Mouse (Mus musculus) adrenal gland, postnatal 4 days (tissue): Measurements from ENCODE around the gene Fmod. TPM values are rescaled to one million over a fixed set of nuclear protein-coding genes. Genes with fewer than 3 reads are reported as not detected.

Experiments used
- DNase-seq, 2 experiments: peaks; one replicate each; pipeline ENCODE4 v3.0.0; 2021 to 2022; ENCODE audit warnings: low spot score in 2 of 2, mixed read lengths in 2 of 2
- long read RNA-seq, 2 experiments: library from polyadenylated mRNA; stranded (forward); transcript quantifications; one replicate each; pipeline ENCODE4 v2.0.0; 2021
- total RNA-seq, 2 experiments: library from RNA; stranded (reverse); gene quantifications; 2 replicates each; pipeline ENCODE4 v1.2.3; 2021

The Fmod gene
- total RNA-seq: 10 to 100 TPM; 18.5 to 28.1 TPM
- long read RNA-seq, experiment 1, transcript Fmod-201 (3 exons, 3,120 nt): major isoform, 5 of 10 reads
- long read RNA-seq, experiment 1, partial matches to known transcripts: 5 of 10 reads
- long read RNA-seq, experiment 1, other reads (novel, unspliced or antisense): 0 of 10 reads
- long read RNA-seq, experiment 2, transcript Fmod-201 (3 exons, 3,120 nt): major isoform, 5 of 15 reads
- long read RNA-seq, experiment 2, partial matches to known transcripts: 10 of 15 reads
- long read RNA-seq, experiment 2, other reads (novel, unspliced or antisense): 0 of 15 reads

DNA sequence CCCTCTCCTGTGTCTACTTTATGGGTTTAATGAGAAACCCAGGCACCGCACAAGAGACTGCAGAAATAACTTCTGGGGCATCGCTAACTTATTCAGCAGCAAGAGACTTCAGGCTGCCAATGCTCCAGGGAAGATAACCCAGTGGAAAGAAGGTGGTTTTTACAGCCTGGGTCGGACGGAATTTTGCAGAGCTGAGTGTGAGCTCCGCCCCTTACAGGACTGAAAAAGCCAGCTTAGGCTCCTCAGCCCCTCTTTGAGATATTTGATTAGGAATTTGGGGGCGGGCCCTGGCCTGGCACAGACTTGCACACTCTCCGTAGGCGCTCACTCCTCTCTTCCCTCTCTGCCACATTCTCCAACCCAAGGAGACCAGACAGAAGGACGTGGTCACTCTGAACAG, at the start of gene Fmod:
Gene Fmod, plus strand, starts transcription at position 83 of the 400 bp plus-strand sequence.
- no peak for DNase-seq

DNA sequence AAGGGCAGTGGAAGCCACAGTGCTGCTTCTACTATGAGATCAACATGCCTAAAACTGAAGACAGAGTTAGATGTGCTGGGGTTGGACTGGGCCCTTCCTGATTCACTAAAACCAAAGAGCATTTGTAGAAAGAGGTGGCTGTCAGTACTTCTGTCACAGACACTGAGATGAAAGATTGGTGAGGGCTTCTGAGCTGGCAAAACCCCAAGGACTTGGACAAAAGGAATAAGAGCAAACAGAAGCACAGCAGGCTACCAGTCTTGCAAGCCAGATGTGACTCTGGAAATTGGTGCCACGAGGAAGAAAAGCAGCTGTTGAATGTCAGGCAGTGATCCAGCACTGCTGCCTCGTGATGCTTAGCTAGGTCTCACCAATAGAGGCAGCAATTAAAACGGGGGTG, 48.2 kb upstream of the Fmod start:
- no peak for DNase-seq

DNA sequence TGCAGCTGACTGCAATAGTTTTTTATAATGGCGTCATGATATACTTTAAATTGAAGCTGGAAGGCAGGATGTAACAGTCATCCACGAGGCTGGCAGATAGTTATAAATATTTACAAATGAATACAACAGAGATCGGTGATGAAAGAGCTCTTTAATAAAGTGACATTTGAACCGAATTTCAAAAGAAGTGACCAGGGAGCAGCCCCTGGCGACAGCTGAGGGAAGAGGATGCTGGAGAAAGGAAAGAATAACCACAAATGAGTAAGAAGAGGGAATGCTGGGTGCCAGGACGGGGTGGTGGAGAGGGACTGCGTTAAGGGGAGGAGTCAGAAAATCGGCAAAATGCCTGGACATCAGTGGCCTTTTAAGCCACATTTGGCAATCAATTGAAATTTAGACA, 45.8 kb upstream of the Fmod start:
- DNase-seq: no peak

DNA sequence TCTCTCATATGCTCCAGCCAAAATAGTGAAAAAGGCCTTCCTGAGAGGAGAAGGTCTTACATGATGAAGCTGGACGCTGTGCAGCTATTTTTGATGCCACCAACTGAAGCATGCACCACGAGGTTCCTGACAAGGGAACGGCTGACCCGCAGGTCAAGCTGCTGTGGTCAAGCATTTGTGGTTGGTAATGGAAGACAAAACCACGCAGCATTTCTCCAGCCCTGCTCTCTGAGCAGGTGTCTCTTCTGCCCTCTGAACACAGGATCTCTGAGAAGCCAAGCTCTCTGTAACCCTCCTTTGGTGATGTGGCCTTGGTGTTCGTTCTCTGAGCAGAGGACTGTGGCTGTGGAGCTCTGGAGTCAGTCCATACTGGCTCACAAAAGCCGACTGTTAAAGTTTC, 31.6 kb upstream of the Fmod start:
- no peak for DNase-seq

DNA sequence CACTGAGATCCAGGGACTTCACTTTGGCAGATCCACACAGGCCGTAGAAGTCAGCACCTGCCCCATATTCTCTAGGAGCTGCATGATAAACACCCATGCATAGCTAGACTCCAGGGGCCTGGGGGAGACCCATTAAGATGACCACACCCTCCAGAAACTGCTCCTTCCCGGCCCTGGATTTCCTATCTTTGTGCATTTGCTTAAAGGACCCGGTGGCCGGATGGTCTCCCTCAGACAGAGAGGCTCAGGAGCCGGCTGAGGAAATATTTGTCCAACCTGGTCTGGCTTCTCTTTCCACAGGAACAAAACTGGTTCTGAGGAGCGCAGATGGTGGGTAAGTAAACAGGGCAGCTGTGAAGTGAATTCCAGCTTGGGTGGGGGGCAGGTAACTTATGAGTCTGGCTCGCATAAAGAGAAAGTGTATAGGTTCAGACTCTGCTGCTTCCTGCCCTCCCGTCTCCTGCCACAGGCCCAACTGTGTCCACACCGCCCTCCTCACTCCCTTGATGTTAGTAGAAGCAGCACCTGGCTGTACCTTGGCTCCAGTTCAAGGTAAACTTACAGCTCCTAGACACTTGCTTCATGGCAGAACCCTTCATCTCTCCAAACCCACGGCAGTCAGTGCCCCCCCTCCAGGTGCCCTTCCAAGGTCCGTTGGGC, 30.8 kb upstream of the Fmod start:
- DNase-seq: no peak

DNA sequence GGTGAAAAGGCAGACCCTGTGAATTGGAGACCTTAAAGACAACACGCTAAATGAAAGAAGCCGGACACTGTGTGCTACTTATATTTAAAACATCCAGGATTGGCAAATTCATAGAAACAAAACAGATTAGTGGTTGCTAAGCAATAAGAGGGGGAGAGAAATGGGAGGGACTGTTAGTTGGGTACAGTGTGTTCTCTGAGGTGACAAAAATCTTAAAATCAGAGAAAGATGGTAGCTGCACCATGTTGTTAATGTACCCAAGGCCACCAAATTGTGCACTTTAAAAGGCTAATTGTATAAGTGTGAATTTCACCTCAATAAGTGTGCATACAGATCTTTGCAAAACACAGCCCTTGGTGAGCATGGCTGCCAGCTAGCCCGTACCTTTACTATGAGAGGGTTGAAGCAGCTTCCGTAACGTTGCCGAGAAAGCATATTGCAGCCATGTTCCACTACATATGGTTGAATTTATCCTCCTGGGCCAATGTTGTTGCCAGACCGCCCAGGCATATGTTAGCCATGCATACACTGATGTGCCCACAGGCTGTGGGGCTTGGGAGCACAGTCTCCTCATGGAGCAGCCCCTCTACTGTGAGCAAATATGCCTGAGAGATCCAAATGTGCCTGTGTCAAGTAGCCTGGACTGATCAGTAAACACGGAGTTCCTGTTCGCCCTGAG, 12.6 kb upstream of the Fmod start:
- no peak for DNase-seq

DNA sequence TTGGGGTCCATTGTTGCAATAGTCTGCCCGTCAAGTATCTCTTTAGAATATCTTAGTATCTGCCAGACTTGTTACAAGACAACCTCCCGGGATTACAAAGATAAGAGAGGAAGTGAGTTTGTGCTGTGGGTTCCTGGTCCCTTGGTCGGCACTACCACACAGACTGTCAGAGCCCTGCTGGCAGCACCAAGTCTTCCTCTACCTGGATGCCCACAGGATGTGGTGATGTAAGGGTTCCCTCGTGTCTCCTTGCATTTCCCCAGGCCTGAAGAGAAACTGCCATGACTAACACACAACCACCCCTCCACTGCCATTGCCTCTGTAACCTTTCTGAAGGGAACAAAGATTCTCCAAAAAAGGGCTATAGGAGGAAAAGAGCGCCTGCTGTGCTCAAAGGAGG, 11.1 kb upstream of the Fmod start:
- DNase-seq: no peak

DNA sequence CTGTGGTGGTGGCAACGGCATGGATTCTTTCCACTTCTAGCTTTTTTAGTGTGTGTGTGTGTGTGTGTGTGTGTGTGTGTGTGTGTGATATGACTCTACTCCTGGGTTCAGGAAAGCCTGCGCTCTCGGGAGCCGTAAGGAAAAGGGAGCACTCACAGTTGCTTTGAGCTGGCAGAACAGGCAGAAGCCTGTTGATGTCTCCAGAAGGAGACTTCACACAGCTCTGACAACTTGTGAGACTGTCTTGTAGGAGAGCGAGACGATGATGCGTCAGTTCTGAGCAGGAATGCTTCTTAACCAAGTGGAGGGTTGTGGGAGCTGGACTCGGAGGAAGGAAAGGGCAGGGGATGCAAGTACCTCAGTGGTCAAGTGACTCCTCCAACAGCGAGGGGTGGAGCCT, 10.3 kb upstream of the Fmod start:
- no peak for DNase-seq

DNA sequence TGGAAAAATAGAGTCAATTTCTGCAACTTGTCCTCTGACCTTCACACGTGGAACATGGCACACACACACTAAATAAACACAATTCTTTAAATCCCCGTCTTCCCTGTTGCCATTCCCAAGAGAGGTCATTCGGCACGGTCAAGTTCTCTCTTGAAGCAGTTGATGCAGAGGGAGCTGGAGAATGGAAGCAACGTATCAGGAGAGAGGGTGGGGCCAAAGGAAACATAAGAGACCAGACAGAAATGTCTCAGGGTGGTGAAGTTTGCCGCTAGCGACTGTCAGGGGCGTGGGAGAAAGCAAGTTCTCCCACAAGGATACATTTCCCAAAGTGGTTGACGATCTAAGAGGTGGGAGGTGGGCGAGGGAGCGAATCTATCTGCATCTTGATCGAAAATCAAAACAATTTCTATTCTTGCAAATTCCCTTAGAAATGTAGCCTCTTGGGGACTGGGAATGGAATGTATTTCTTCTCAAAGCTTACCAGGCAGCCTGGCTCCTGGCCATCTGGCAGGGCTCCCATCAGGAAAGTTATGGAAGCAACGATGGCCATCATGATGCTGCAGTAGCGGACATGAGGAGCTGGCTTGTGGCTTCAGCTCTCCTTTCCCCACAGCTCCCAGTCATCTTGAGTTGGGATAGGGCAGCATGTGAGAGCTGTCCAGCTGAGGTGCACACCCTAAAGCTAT, 8.8 kb upstream of the Fmod start:
- no peak for DNase-seq

DNA sequence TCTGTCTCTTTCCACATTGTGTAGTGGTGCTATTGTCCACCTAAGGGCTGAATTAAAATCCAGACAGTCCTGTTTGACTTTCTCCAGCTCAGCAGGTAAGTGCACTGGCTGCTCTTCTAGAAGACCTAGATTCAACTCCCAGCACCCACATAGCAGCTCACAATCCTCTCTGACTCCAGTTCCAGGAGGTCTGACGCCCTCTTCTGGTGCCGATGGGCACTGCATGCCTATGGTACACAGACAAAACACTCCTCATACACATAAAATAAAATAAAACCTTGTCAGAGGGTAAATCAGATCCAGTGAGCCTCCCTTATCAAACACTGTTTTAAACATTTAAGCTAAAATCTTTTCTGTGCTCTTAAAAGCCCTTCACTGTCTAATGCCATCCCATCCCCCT, 562 bp upstream of the Fmod start:
- DNase-seq: no peak

DNA sequence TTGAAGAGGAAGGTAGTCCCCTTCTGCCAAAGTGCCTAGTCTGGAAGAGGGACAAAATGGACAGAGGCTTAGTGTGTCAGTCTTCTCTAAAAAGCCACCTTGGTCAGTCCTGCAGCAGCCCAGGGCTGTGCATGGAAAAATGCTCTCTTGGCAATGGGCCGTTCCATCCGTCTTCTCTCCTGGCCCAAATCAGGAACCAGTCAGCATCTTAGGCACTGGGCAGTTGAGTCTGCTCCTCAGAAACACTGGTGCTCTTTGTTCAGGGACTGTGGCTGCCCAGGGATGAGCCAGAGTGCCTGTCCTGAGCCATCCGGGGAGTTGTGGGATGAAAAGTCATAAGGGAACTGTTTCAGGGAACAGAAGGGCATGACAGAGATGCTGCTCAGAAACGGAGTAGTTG, 1.3 kb downstream of the Fmod start:
- DNase-seq: no peak

DNA sequence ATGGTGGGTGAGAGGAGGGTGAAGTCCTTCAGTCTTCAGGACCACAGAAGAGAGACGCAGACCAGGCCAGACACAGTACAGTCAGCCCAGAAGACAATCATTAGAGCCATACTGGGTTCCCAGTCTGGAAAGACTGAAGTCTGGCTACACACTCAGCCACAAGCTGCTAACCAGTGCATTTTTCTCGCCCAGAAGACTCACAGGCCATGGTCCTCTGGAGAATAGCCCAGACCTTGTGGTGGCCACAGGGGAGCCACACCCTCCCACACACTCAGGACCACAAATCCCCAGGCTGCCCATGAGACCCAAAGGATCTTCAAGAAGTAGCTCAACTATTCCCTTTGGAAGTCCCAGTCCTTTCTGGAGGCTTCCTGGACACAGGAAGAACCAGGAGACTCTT, 2.3 kb downstream of the Fmod start:
- DNase-seq: no peak

DNA sequence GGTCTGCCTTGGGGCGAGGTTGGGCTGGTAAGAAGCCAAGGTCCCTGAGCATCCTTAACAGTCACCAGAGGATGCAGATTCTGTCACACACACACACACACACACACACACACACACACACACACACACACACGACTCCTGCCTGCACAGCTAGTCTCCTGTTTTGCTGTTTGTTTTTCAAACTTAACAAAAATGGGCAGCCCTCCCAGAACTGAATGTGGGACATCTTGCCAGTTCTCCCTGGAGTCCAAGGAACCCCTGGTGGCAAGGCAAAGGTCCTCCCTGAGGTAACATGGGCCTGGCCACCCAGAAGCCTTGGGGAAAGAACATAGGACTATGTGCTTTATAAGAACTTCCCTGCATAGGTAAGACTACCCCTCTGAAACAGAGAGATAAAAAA, 4.8 kb downstream of the Fmod start:
- no peak for DNase-seq

DNA sequence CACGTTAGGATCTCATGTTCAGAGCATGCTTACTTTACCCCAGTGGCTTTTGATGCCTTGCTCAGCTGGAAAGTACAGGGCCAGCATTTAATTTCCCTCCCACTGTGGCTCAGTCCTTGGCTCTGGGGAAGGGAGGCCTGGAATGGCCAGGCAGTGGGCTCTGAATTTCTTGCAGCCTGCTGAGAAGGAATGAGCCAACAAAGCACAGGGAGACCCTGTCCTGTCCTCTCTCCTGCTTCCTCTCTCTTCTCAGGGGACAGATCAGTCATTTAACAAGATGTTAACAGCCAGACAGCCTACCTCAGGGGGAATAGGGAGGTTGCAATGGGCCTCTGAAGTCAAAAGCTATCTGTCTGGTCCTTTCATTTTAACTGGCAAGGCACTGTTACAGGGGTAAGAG, 5.3 kb downstream of the Fmod start:
- no peak for DNase-seq

DNA sequence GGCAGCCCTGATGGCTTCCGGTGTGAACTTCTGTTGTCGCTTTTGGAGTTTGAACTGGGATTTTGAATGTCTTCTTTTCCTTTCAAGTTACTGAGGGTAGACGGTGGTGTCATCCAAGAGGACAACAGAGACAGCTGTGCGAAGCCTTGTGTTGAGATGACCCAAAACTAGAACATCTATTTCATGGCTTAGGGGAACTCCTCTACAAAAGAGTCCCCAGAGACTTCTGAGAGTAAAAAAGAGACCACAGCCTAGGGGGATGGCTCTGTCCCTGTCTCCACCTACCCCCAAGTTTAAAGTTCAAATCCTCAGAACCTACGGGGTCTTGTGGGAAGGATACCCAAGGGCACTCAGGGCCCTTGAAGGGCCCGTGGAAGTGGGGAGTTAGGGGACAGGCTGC, 7.8 kb downstream of the Fmod start:
- no peak for DNase-seq

DNA sequence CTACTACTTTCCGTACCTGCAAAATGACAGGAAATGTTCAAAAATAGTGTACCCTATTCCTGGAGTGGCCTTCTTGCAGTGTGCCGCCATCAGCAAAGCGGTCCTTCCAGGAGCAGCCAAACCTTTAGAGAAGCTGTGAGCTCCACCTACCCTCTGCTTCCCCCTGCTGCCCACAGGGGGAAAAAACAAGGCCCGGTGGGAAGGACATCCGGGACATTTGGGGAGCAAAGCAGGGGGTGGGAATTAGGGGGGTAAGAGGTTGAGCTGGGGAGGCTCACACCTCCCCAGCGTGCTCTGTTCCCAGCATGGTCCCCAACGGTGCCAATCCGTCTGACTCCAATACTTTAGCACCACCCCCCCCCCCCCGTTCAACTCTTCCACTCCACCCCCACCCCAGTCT, 8.9 kb downstream of the Fmod start:
- DNase-seq: peak; percentile 55 to 56

DNA sequence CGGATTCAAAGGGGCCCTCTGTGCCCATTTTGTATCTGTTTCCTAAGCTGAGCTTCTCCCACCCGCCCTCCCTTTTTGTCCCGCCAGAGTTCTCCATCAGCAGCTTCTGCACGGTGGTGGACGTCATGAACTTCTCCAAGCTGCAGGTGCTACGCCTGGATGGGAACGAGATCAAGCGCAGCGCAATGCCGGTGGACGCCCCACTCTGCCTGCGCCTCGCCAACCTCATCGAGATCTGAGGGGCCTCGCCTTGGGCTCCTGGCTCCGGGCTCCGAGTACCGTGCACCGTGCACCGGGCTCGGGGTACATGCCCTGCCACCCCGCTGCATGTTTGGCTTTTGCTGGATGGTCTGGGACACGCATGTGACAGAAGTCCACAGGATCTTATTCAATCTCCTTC, 9.3 kb downstream of the Fmod start:
- no peak for DNase-seq

DNA sequence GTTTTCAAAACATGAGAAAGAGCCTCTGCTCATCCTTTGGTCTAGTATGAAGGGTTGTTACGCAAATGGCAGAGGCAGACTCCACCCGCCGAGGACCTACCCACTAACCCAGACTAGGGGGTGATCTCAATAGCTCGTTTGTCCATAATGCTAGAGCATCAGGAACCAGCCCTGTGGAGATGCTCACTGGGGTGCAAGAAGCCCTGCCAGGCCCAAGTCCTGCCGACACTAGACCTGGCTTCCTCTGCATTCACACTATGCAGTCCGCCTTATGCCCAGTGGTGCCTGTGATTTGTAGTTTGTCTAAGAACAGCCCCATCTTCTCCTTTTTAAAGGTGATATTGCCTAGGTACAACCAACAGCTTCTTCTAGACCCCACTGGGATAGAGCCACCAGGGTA, 10.4 kb downstream of the Fmod start:
- DNase-seq: no peak

DNA sequence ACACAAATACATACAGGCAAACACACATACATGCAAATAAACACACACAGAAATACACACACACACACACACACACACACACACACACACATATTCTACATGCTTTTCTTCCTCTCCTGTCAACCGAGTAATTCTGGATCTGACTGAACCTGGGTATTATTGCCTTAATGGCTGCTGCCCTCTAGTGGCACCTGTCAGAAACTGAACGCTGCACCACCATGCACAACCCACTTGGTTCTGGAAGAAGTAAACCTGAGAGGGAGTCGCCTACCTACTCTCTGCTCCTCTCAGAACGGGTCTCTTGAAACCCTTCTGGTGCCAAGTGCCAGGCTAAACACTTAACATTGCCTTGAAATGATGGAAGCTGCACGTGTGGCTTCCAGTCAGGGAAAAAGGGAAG, 11.7 kb downstream of the Fmod start:
- peak; percentile 34 to 50 for DNase-seq

DNA sequence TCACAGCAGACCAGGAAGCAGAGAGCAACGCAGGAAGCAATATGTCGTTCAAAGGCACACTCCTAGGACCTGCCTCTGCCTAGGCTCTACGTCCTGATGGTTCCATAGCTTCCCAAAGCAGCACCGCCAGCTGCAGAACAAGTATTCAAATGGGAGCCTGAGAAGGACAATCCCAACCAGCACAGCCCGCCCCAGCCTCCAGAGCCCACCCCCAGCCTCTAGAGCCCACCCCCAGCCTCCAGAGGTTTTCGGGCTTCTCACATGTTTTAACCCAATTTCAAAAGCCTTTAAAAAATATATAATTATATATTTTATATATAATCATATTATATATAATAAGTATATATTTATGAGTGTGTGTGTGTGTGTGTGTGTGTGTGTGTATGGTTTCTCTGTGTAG, 12.5 kb downstream of the Fmod start:
- DNase-seq: no peak

DNA sequence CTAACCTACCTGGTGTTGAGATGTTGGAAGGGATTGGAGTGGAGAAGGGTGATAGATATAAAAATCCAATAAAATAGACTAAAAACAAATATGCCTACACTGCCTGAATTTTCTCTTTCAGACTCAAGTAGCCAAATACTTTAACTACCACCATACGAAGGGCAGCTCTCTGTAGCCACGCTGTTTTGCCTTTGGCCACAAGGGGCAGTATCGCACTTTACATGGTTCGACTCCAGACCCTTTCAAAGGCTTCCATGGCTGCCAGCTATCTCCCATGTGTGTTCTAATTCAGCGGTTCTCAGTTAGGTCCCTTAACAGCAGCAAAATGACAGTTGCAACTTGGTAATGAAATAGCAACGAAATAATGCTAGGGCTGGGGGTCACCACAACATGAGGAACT, 16.2 kb downstream of the Fmod start:
- peak; percentile 59 to 72 for DNase-seq

DNA sequence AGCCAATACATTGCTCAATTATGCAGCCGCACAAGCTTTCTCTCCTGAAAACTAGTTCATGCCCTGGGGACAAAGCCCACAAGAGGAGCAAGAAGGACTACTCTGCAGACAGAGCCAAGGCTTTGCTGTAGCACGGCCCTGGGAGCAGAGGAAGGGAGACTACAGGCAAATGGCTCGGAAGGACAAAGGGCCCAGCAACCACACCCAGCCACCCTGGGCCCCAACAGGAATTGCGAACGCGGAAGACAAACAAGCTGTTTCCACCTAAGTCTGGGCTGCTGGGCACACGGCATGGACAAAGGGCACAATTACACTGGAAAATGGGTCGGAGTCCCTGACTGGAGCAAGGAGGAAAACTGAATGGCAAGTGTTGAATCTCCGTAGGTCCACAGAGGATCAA, 18.0 kb downstream of the Fmod start:
- no peak for DNase-seq
